ENCODE assay signal across 10 mouse cellular contexts in genomic region chr2:113305339-113305738, GRCm38 (mm10). TPM values are rescaled to one million over a fixed set of nuclear protein-coding genes. Genes with fewer than 3 reads are reported as not detected.
DNase-seq lines count a peak whose midpoint lies in the region; ATAC-seq and TF ChIP-seq lines count a peak whose summit lies in the region.
"Had no signal": no experiment of that assay in that cellular context is flagged by ENCODE, and none has a peak within 500 bp of the region (broad histone marks: within the 10 kb centered on the region; RNA-seq: fewer than 3 reads in every experiment).

No protein-coding gene starts in this region.

- ATAC-seq in heart, embryonic 11.5 days (replicated peaks; ENCODE audit: insufficient number of reproducible peaks, low FRiP score, low TSS enrichment) = no peak
- 0 out of 2 replicates have a peak, but pooled peaks have one; percentile 44 for ATAC-seq in hindbrain, embryonic 16.5 days
- peak; percentile 64 for ATAC-seq in megakaryocyte, adult 5-6 weeks (ENCODE audit: poor library complexity, severe bottlenecking)

- H3K36me3 ChIP-seq in heart, embryonic 11.5 days (ENCODE audit: control insufficient read depth, insufficient read depth, low read length) = no peaks in the 10 kb centered on the region
- no peaks in the 10 kb centered on the region for H3K36me3 ChIP-seq in hindbrain, embryonic 16.5 days (ENCODE audit: control insufficient read depth, insufficient read depth, low read length)
- H3K36me3 ChIP-seq: G1E; limb, embryonic 13.5 days had no signal

- no peaks in the 10 kb centered on the region for H3K4me1 ChIP-seq in heart, embryonic 11.5 days (ENCODE audit: control insufficient read depth, insufficient read depth, low read length)
- H3K4me1 ChIP-seq in bone marrow macrophage, adult 2 months (ENCODE audit: control insufficient read depth, insufficient read depth, low read length) = peaks cover 5% of the 10 kb centered on the region
- peaks cover 4% of the 10 kb centered on the region; the same call in 1 of the 2 replicates for H3K4me1 ChIP-seq in hindbrain, embryonic 16.5 days (ENCODE audit: control insufficient read depth, insufficient read depth, low read depth, low read length)
- H3K4me1 ChIP-seq: limb, embryonic 13.5 days had no signal

- no peak overlapping the region for H3K4me3 ChIP-seq in heart, embryonic 11.5 days (ENCODE audit: low read depth, low read length)
- no peak overlapping the region for H3K4me3 ChIP-seq in bone marrow macrophage, adult 2 months (ENCODE audit: insufficient read depth, low read length)
- no peak overlapping the region for H3K4me3 ChIP-seq in hindbrain, embryonic 16.5 days (ENCODE audit: low read length)
- H3K4me3 ChIP-seq: limb, embryonic 13.5 days had no signal

- peak; percentile 40; the same call in 1 of the 2 replicates for TF ChIP-seq CTCF in bone marrow macrophage, adult 2 months (IDR thresholded peaks at IDR 0.05; ENCODE audit: low read depth, low read length)

- no peak overlapping the region for H3K4me2 ChIP-seq in heart, embryonic 11.5 days
- no peak overlapping the region for H3K4me2 ChIP-seq in hindbrain, embryonic 16.5 days (ENCODE audit: low read length)
- H3K4me2 ChIP-seq: limb, embryonic 13.5 days had no signal

- no peak for TF ChIP-seq POLR2A in bone marrow macrophage, adult 2 months (IDR thresholded peaks at IDR 0.05; ENCODE audit: borderline replicate concordance, low read depth, low read length)

- H3K27ac ChIP-seq in heart, embryonic 11.5 days (ENCODE audit: low read depth, low read length) = no peak overlapping the region
- H3K27ac ChIP-seq in bone marrow macrophage, adult 2 months (ENCODE audit: insufficient read depth, low read depth, low read length) = no peak overlapping the region
- no peak overlapping the region for H3K27ac ChIP-seq in hindbrain, embryonic 16.5 days (ENCODE audit: low read depth, low read length)
- H3K27ac ChIP-seq: limb, embryonic 13.5 days had no signal

- H3K9me3 ChIP-seq in heart, embryonic 11.5 days (replicated peaks; ENCODE audit: control insufficient read depth, low read length) = no peaks in the 10 kb centered on the region
- no peaks in the 10 kb centered on the region for H3K9me3 ChIP-seq in hindbrain, embryonic 16.5 days (ENCODE audit: control insufficient read depth, low read length)
- H3K9me3 ChIP-seq: limb, embryonic 13.5 days had no signal

- 10% methylated on average over 4 of the region's 4 CpGs for WGBS in heart, embryonic 11.5 days (ENCODE audit: insufficient replicate concordance)
- WGBS in hindbrain, embryonic 16.5 days = 15% methylated on average over 4 of the region's 4 CpGs

- DNase-seq in heart, adult 18-20 months = peak; percentile 39 to 79
- peak; percentile 18 for DNase-seq in fibroblast of lung, adult 2 months (ENCODE audit: low read depth)
- DNase-seq in layer of hippocampus, postnatal 10 days (ENCODE audit: low spot score in 2 of 2) = peak; percentile 83
- peak; percentile 87 for DNase-seq in right cerebral cortex, postnatal 4 days

- H3K9ac ChIP-seq in heart, embryonic 11.5 days (ENCODE audit: low read depth, low read length) = no peak overlapping the region
- no peak overlapping the region for H3K9ac ChIP-seq in hindbrain, embryonic 16.5 days (ENCODE audit: low read depth, low read length)
- H3K9ac ChIP-seq: limb, embryonic 13.5 days had no signal

- H3K27me3 ChIP-seq in heart, embryonic 11.5 days (ENCODE audit: control insufficient read depth, insufficient read depth, low read length) = no peaks in the 10 kb centered on the region
- no peaks in the 10 kb centered on the region for H3K27me3 ChIP-seq in hindbrain, embryonic 16.5 days (replicated peaks; ENCODE audit: control insufficient read depth, insufficient read depth, low read length)

RNA-seq across cellular contexts. Expression of gene Tmco5b, which starts 19.8 kb away (rescaled TPM):
- not detected for total RNA-seq in heart, adult 18-20 months (2021)
- polyA plus RNA-seq in heart, embryonic 11.5 days (2014; fragmentation: Nextera tagmentation; extraction: Ambion mirVana) = not detected in 2 replicates
- not detected in 2 replicates for polyA plus RNA-seq in bone marrow macrophage, adult 2 months (2012; ENCODE audit: insufficient read depth, insufficient read length, missing spikeins)
- not detected in 2 replicates for polyA plus RNA-seq in hindbrain, embryonic 16.5 days (2015; fragmentation: Nextera tagmentation; extraction: Ambion mirVana)
- under 1 TPM; 0.30 to 0.36 TPM for total RNA-seq in layer of hippocampus, postnatal 10 days (2021)
- total RNA-seq in megakaryocyte, adult 5-6 weeks (2015) = not detected in 2 replicates
- total RNA-seq in megakaryocyte, adult 5-6 weeks (2017) = not detected in 2 replicates
- total RNA-seq: G1E had no signal
- polyA plus RNA-seq: G1E; limb, embryonic 13.5 days had no signal

RNA-seq across cellular contexts. Expression of gene Fmn1, which starts 22.2 kb away (rescaled TPM):
- total RNA-seq in heart, adult 18-20 months (2021) = 10 to 100 TPM; 32.1 to 42.8 TPM
- polyA plus RNA-seq in heart, embryonic 11.5 days (2014; fragmentation: Nextera tagmentation; extraction: Ambion mirVana) = 2.5 and 2.8 TPM in 2 replicates
- 18.2 and 18.7 TPM in 2 replicates for polyA plus RNA-seq in bone marrow macrophage, adult 2 months (2012; ENCODE audit: insufficient read depth, insufficient read length, missing spikeins)
- polyA plus RNA-seq in hindbrain, embryonic 16.5 days (2015; fragmentation: Nextera tagmentation; extraction: Ambion mirVana) = 0.40 and 0.61 TPM in 2 replicates
- 10 to 100 TPM in 1 of 2 experiments, 1 to 10 TPM in 1; 9.8 to 10.0 TPM for total RNA-seq in layer of hippocampus, postnatal 10 days (2021)
- total RNA-seq in megakaryocyte, adult 5-6 weeks (2015) = 1.7 and 2.8 TPM in 2 replicates
- total RNA-seq in megakaryocyte, adult 5-6 weeks (2017) = 0.44 and 1.1 TPM in 2 replicates
- polyA plus RNA-seq: G1E had no signal

Comparison
In these comparisons a context has a peak if more than half of its experiments do, and no peak if none do; other contexts are left out.
1. DNase-seq: peak in every context shown above with its lines; median percentile 87 in right cerebral cortex, postnatal 4 days; 83 in layer of hippocampus, postnatal 10 days; 59 in heart, adult 18-20 months; 18 in fibroblast of lung, adult 2 months.